Mouse (Mus musculus): ENCODE results near the gene Cfap45. TPM values are rescaled to one million over a fixed set of nuclear protein-coding genes. Genes with fewer than 3 reads are reported as not detected.

Cfap45 gene
- 1.4 and 2.3 TPM in 2 replicates for polyA plus RNA-seq (2015; fragmentation: Nextera tagmentation; extraction: Ambion mirVana)

GRCm38 (mm10) chr1:172520576-172521440 is at the start of gene Cfap45:
Gene Cfap45, plus strand, starts transcription at chr1:172520801.

GRCm38 (mm10) chr1:172475054-172475741 is 45.4 kb upstream of the Cfap45 start, which contains the start of gene Slamf9:
Gene Slamf9, plus strand, starts transcription at chr1:172475358.

GRCm38 (mm10) chr1:172481540-172482280 is 38.9 kb upstream of the Cfap45 start, which contains the start of gene Igsf9:
Gene Igsf9, plus strand, starts transcription at chr1:172481788.

GRCm38 (mm10) chr1:172499765-172500441 is 20.7 kb upstream of the Cfap45 start, which contains the start of gene Tagln2:
Gene Tagln2, plus strand, starts transcription at chr1:172500047.

GRCm38 (mm10) chr1:172555638-172556037 is 35.0 kb downstream of the Cfap45 start, which contains the start of gene Vsig8:
Gene Vsig8, plus strand, starts transcription at chr1:172555938.

GRCm38 (mm10) chr1:172590385-172590784 is 69.8 kb downstream of the Cfap45 start, which contains the start of gene Slamf8:
Gene Slamf8, minus strand, starts transcription at chr1:172590568.

Other genes starting within 250 kb of the Cfap45 start
- 3.7 and 4.4 TPM in 2 replicates for gene Atp1a2, start 222.7 kb upstream of the Cfap45 start, polyA plus RNA-seq (2015; fragmentation: Nextera tagmentation; extraction: Ambion mirVana)
- 0.05 and 0.07 TPM in 2 replicates for gene Kcnj9, start 191.5 kb upstream of the Cfap45 start, polyA plus RNA-seq (2015; fragmentation: Nextera tagmentation; extraction: Ambion mirVana)
- gene Kcnj10, start 179.6 kb upstream of the Cfap45 start, polyA plus RNA-seq (2015; fragmentation: Nextera tagmentation; extraction: Ambion mirVana): 0.02 TPM in 2 replicates
- 3.4 and 4.0 TPM in 2 replicates for gene Pigm, start 144.3 kb upstream of the Cfap45 start, polyA plus RNA-seq (2015; fragmentation: Nextera tagmentation; extraction: Ambion mirVana)
- gene Slamf9, start 45.4 kb upstream of the Cfap45 start, polyA plus RNA-seq (2015; fragmentation: Nextera tagmentation; extraction: Ambion mirVana): 3.1 and 3.5 TPM in 2 replicates
- gene Igsf9, start 39.0 kb upstream of the Cfap45 start, polyA plus RNA-seq (2015; fragmentation: Nextera tagmentation; extraction: Ambion mirVana): 6.4 and 6.9 TPM in 2 replicates
- 346 and 384 TPM in 2 replicates for gene Tagln2, start 20.8 kb upstream of the Cfap45 start, polyA plus RNA-seq (2015; fragmentation: Nextera tagmentation; extraction: Ambion mirVana)
- 0.34 and 0.43 TPM in 2 replicates for gene Vsig8, start 35.1 kb downstream of the Cfap45 start, polyA plus RNA-seq (2015; fragmentation: Nextera tagmentation; extraction: Ambion mirVana)
- not detected in 2 replicates for gene Slamf8, start 69.8 kb downstream of the Cfap45 start, polyA plus RNA-seq (2015; fragmentation: Nextera tagmentation; extraction: Ambion mirVana)
- not detected in 2 replicates for gene Fcrl6, start 81.8 kb downstream of the Cfap45 start, polyA plus RNA-seq (2015; fragmentation: Nextera tagmentation; extraction: Ambion mirVana)
- 12.8 and 16.1 TPM in 2 replicates for gene Dusp23, start 112.2 kb downstream of the Cfap45 start, polyA plus RNA-seq (2015; fragmentation: Nextera tagmentation; extraction: Ambion mirVana)
- gene Crp, start 177.3 kb downstream of the Cfap45 start, polyA plus RNA-seq (2015; fragmentation: Nextera tagmentation; extraction: Ambion mirVana): 0.26 TPM in 1 of 2 replicates, not detected in the other